Mouse (Mus musculus) layer of hippocampus, adult 2 months (tissue): ENCODE measurements at regions not wholly inside any gene's neighbourhood (a gene's known extent, or its start where the extent isn't known, plus 50 kb on each side); places are given as distances from the start of the nearest gene placed in this dataset.

Experiments used
- DNase-seq, 2 experiments: peaks; one replicate each; pipeline ENCODE4 v3.0.0; 2022; ENCODE audit warnings: low spot score in 2 of 2
- H3K27ac ChIP-seq: fragments of 200-600 bp; 2 replicates; pipeline ENCODE4 v1.8.1; 2022
- H3K4me3 ChIP-seq: fragments of 200-600 bp; 2 replicates; pipeline ENCODE4 v1.8.1; 2022; ENCODE audit warnings: mild to moderate bottlenecking
- CTCF ChIP-seq: fragments of 200-600 bp; conservative IDR thresholded peaks from 2 replicates; pipeline ENCODE4 v1.8.1; 2022; ENCODE audit warnings: antibody characterized with exemption, mild to moderate bottlenecking, moderate library complexity

- no peak overlapping the region for H3K27ac ChIP-seq
- no peak for DNase-seq
- no peak for TF ChIP-seq CTCF
- no peak overlapping the region for H3K4me3 ChIP-seq
Measured at GRCm38 (mm10) chr10:27968202-27968601, 106.4 kb upstream of the Ptprk start.

GRCm38 (mm10) chr10:27984047-27984446 lies 90.6 kb upstream of the Ptprk start:
- no peak for TF ChIP-seq CTCF
- Histone ChIP-seq H3K4me3 (no peak overlapping the region), H3K27ac (no peak overlapping the region)
- DNase-seq: no peak

GRCm38 (mm10) chr10:27985068-27985467 lies 89.6 kb upstream of the Ptprk start:
- Histone ChIP-seq H3K4me3 (no peak overlapping the region), H3K27ac (no peak overlapping the region)
- no peak for TF ChIP-seq CTCF
- DNase-seq: no peak

DNA sequence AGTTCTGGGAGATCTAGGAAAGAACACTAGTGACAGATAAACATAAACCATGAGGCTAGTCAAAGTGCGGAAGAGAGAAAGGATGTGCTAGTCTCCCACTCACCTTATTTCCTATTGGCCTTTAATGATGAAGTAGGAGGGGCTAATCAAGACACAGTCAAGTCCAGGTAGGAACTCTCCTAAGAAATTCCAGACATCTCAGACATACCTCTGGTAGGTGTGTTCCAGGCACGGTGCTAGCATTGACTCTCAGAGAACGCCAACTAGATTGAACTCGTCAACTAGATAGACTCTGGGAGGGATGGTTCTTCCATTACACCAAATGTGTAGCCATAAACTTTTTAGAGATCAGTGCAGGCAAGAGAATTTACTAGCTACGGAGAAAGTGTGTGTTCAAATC lies 87.6 kb upstream of the Ptprk start:
- DNase-seq: no peak
- no peak for TF ChIP-seq CTCF
- Histone ChIP-seq H3K27ac (no peak overlapping the region), H3K4me3 (no peak overlapping the region)

GRCm38 (mm10) chr10:27988066-27988465 lies 86.6 kb upstream of the Ptprk start:
- TF ChIP-seq CTCF: no peak
- DNase-seq: no peak
- Histone ChIP-seq H3K27ac (no peak overlapping the region), H3K4me3 (no peak overlapping the region)

- Histone ChIP-seq H3K4me3 (no peak overlapping the region), H3K27ac (no peak overlapping the region)
- no peak for TF ChIP-seq CTCF
- DNase-seq: no peak
Measured at GRCm38 (mm10) chr10:27990359-27991056, 84.1 kb upstream of the Ptprk start.

DNA sequence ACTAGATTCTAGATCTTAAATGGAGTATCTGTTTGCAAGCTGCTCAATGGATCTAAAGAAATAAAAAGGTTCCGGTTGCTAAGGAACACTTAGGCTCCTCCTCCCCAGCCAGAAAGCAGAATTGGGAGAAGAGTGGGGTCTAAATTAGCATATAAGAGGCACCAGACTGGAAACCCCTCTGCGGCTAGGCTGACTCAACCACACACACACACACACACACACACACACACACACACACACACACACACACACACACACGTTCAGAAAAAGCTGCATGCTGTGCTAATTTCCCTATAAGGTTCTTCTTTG lies 83.6 kb upstream of the Ptprk start:
- Histone ChIP-seq H3K4me3 (no peak overlapping the region), H3K27ac (no peak overlapping the region)
- no peak for TF ChIP-seq CTCF
- DNase-seq: peak in 1 of 2 experiments; percentile 10

DNA sequence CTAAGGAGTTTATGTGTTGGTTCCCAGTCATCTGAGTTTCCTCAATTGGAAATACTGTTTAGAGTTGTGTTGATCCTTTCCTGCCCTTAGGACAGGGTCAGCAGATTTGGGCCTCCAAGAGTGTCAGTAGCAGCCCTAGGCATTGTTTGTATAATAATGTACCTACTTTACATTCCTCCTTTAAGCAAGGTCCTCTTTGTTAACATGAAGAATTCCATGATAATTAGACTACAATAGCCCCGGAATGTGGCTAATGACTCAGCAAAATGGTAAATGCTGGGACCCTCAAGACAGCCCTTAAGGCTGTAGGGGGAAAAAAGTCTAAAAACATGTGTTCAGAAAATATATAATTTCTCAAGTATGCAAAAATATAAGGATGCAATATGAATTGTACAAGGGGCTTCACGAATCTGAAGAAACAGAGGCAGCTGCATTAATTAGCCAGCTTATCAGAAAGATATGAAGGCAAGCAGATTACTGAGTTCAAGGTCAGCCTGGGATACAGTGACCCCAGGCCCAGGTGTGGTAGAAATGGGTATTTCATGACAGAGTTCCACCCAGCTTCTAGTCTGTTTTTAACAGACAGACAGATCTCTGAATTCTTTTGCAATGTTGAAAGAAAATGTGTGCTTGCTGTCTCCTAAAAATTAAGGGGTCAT lies 80.1 kb upstream of the Ptprk start:
- Histone ChIP-seq H3K27ac (no peak overlapping the region), H3K4me3 (no peak overlapping the region)
- no peak for DNase-seq
- TF ChIP-seq CTCF: no peak

DNA sequence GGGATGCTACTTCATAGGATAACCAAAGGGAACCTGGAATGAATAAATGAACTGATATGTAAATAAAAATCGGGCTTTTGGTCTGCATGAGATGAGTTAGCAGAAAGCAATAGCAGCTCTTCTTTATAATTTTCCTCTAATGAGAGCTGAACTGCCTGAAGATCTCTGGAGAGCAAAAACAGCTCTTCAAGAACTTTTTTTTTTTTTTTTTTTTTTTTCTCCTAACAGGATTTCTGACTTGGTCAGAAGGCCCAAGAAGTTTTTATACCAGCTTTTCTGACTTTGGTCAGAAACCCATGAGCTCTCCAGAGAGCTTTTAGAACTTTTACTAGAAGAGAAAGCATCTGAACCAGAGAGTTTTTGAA lies 79.6 kb upstream of the Ptprk start:
- Histone ChIP-seq H3K27ac (no peak overlapping the region), H3K4me3 (no peak overlapping the region)
- no peak for DNase-seq
- TF ChIP-seq CTCF: no peak

DNA sequence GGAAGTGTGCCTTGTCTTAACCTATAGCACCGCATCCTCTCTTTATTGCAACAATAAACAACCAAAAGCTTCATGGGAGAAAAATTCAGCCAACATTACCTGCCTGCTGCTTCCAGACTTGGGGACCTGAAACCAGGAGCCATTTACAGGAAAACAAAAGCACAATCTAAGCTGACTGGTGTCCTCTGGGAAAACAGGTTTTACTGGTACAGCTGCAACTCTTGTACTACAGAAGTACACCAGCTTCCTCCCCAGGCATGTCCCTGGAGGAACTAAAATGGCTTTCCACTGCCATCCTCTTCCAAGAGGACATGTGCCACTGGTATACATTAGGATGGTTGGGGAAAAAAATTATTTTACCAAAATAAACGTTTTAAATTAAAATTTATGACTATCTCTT lies 63.9 kb upstream of the Ptprk start:
- no peak for TF ChIP-seq CTCF
- Histone ChIP-seq H3K27ac (no peak overlapping the region), H3K4me3 (no peak overlapping the region)
- no peak for DNase-seq

DNA sequence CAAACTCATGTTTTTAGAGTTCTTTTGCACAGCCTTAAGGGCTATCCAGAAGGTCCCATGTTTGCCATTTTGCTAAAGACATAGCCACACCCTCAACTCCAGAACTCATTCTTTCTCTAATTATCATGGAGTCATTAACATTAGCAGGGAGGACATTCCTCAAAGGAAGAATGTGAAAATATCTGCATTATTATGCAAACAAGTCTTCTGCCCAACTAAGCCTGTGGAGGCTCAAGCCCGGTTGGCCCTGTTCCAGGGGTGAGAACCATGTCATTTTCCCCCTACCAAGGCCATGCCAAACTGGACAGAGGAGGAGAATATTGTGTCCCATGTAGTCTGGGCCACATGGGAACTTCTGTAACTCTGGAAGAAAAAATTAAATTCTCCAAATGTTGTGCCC lies 62.5 kb upstream of the Ptprk start:
- Histone ChIP-seq H3K4me3 (no peak overlapping the region), H3K27ac (no peak overlapping the region)
- no peak for TF ChIP-seq CTCF
- no peak for DNase-seq

DNA sequence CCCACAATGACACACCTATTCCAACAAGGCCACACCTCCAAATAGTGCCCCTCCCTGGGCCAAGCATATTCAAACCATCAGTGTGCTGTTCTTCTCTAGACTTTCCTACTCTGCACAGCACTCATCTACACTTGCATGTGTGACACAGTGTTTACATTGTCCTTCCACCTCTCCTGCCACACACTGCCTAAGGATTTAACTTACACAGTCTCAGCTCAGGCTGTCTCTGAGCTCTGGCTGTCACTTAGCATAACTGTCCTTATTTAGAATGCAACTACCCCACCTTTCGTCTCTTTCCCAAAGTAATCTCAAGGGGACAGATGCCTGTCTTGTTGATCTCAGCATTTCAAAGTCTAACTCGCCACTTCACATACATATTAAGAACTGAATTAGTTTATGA lies 61.2 kb upstream of the Ptprk start:
- no peak for TF ChIP-seq CTCF

DNA sequence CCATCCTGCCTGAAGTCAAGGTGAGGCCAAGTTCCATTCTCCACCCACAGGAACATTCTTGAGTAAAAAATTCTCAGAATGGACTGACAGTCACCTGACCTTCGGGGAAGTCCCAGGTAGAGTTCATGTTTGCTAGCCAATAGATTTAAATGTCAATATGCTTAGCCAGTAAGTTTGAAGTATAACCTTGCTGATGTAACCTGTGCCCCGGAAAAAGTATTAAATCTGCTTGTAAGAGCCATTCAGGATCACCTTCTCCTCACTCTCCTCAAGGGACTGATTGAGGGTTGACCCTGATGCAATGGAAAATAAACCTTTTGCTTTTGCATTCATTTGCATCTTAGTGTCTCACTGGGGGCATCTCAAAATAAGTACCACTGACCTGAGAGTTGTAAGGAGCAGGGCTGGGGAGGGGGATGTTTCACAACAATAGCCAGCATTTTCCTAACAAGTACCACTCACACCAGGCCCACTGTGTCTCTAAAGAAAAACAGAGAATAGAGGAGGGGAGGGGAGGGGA lies 60.3 kb upstream of the Ptprk start:
- no peak overlapping the region for H3K27ac ChIP-seq
- DNase-seq: no peak
- no peak for TF ChIP-seq CTCF

More for the DNA sequence above, 61.2 kb upstream of the Ptprk start:
- Histone ChIP-seq H3K4me3 (no peak overlapping the region), H3K27ac (no peak overlapping the region)
- no peak for DNase-seq

More for the DNA sequence above, 60.3 kb upstream of the Ptprk start:
- no peak overlapping the region for H3K4me3 ChIP-seq
